Mouse (Mus musculus) A20 (cell line): Measurements from ENCODE around the gene Yod1.

Experiments used
- DNase-seq: peaks from one replicate; pipeline ENCODE4 v3.0.0-alpha.2; 2011; ENCODE audit warnings: low read depth, low spot score

The Yod1 gene

GRCm38 (mm10) chr1:130769925-130770324 lies 52.8 kb downstream of the Yod1 start:
- no peak for DNase-seq

GRCm38 (mm10) chr1:130770487-130770886 lies 53.4 kb downstream of the Yod1 start:
- DNase-seq, result no peak

- no peak for DNase-seq
Observed at GRCm38 (mm10) chr1:130770981-130771494, 53.9 kb downstream of the Yod1 start.
